Mouse (Mus musculus) heart, embryonic 16.5 days (tissue): ENCODE measurements around the gene Zkscan5. TPM values are rescaled to one million over a fixed set of nuclear protein-coding genes. Genes with fewer than 3 reads are reported as not detected.

Experiments used
- ATAC-seq: fragments of 200-750 bp; cut with Nextera tagmentation; replicated peaks from 2 replicates; pipeline ENCODE4 v1.8.0; 2017; ENCODE audit warnings: moderate number of reproducible peaks; ENCODE audit not compliant: insufficient read depth, low FRiP score; ENCODE audit errors: extremely low read depth
- H3K27ac ChIP-seq: fragments of 300-500 bp; sonication (generic); 2 replicates; pipeline ENCODE4 v1.5.1; 2014; ENCODE audit warnings: mild to moderate bottlenecking, low read length, control low read depth, moderate library complexity
- H3K27me3 ChIP-seq: fragments of 300-500 bp; sonication (generic); 2 replicates; pipeline ENCODE4 v1.6.1; 2014; ENCODE audit warnings: low read length, mixed read lengths; ENCODE audit not compliant: control insufficient read depth, insufficient read depth
- H3K36me3 ChIP-seq: fragments of 300-500 bp; sonication (generic); 2 replicates; pipeline ENCODE4 v1.6.1; 2014; ENCODE audit not compliant: control insufficient read depth, insufficient read depth
- H3K4me1 ChIP-seq: fragments of 300-500 bp; sonication (generic); 2 replicates; pipeline ENCODE4 v1.6.1; 2014; ENCODE audit warnings: low read length, mixed read lengths; ENCODE audit not compliant: control insufficient read depth, insufficient read depth
- H3K4me2 ChIP-seq: fragments of 300-500 bp; sonication (generic); 2 replicates; pipeline ENCODE4 v1.6.1; 2014; ENCODE audit warnings: low read depth, mild to moderate bottlenecking, control low read depth, low read length
- H3K4me3 ChIP-seq: fragments of 300-500 bp; sonication (generic); 2 replicates; pipeline ENCODE4 v1.5.1; 2014; ENCODE audit warnings: mild to moderate bottlenecking, control low read depth, low read length
- H3K9ac ChIP-seq: fragments of 300-500 bp; sonication (generic); 2 replicates; pipeline ENCODE4 v1.6.1; 2014; ENCODE audit warnings: low read length, control low read depth
- H3K9me3 ChIP-seq: fragments of 300-500 bp; sonication (generic); replicated peaks from 2 replicates; pipeline ENCODE4 v1.6.1; 2016; ENCODE audit warnings: low read length; ENCODE audit not compliant: control insufficient read depth
- WGBS: fragments of 180-500 bp; shearing (Covaris S2); extraction: QIAGEN DNeasy Blood & Tissue Kit; methylation state at CpG from one replicate; pipeline ENCODE4 v1.1.7; 2014; 5-methylcytosine and 5-hydroxymethylcytosine counted together
- polyA plus RNA-seq: library from polyadenylated mRNA; unstranded; fragments of >200 nt; fragmentation: Nextera tagmentation; extraction: Ambion mirVana; gene quantifications from 2 replicates; pipeline ENCODE4 v1.2.1, GENCODE M21; 2015

The Zkscan5 gene
- polyA plus RNA-seq: 9.8 and 9.9 TPM in 2 replicates

GRCm38 (mm10) chr5:145203936-145204691 is at the start of gene Zkscan5:
Zkscan5 (plus strand) TSS chr5:145204562.
- WGBS: under 1% methylated on average over 22 of the region's 22 CpGs
- peaks cover 4% of the 10 kb centered on the region; the same call in 1 of the 2 replicates for H3K36me3 ChIP-seq

GRCm38 (mm10) chr5:145161361-145161760 is 43.0 kb upstream of the Zkscan5 start:
- Histone ChIP-seq H3K4me2 (no peak overlapping the region), H3K9me3 (no peaks in the 10 kb centered on the region), H3K36me3 (peaks cover 27% of the 10 kb centered on the region), H3K27ac (no peak overlapping the region), H3K27me3 (no peaks in the 10 kb centered on the region), H3K4me1 (peaks cover 6% of the 10 kb centered on the region), H3K4me3 (no peak overlapping the region), H3K9ac (no peak overlapping the region)
- WGBS: 93% methylated on average over 14 of the region's 14 CpGs
- ATAC-seq: no peak

More at GRCm38 (mm10) chr5:145203936-145204691, at the start of gene Zkscan5:
- H3K4me1 ChIP-seq: peaks cover 22% of the 10 kb centered on the region
- peak within 1 kb of the TSS; percentile 96 for H3K27ac ChIP-seq
- peak within 1 kb of the TSS; percentile 87 for H3K4me3 ChIP-seq
- H3K9ac ChIP-seq: peak within 1 kb of the TSS; percentile 81
- peak within 1 kb of the TSS; percentile 73 for H3K4me2 ChIP-seq
- H3K27me3 ChIP-seq: no peaks in the 10 kb centered on the region
- ATAC-seq: peak; percentile 93
- no peaks in the 10 kb centered on the region for H3K9me3 ChIP-seq

GRCm38 (mm10) chr5:145164710-145165109 is 39.7 kb upstream of the Zkscan5 start:
- H3K27ac ChIP-seq: peak overlapping the region; percentile 24; the same call in 1 of the 2 replicates
- 46% methylated on average over 3 of the region's 3 CpGs for WGBS
- peak overlapping the region; percentile 11 for H3K4me2 ChIP-seq
- no peak overlapping the region for H3K4me3 ChIP-seq
- peaks cover 3% of the 10 kb centered on the region; the same call in 1 of the 2 replicates for H3K36me3 ChIP-seq
- H3K27me3 ChIP-seq: no peaks in the 10 kb centered on the region
- ATAC-seq: no peak
- no peaks in the 10 kb centered on the region for H3K9me3 ChIP-seq
- H3K4me1 ChIP-seq: peaks cover 18% of the 10 kb centered on the region
- no peak overlapping the region for H3K9ac ChIP-seq

GRCm38 (mm10) chr5:145165184-145165583 is 39.2 kb upstream of the Zkscan5 start:
- Histone ChIP-seq H3K4me1 (peaks cover 18% of the 10 kb centered on the region), H3K4me3 (no peak overlapping the region), H3K27me3 (no peaks in the 10 kb centered on the region), H3K4me2 (no peak overlapping the region; the same call in 1 of the 2 replicates), H3K9me3 (no peaks in the 10 kb centered on the region), H3K36me3 (peaks cover 3% of the 10 kb centered on the region; the same call in 1 of the 2 replicates), H3K27ac (peak overlapping the region; percentile 24; the same call in 1 of the 2 replicates), H3K9ac (no peak overlapping the region)
- ATAC-seq: no peak
- WGBS: 77% methylated on average over 15 of the region's 15 CpGs

- peak within 1 kb of the TSS; percentile 85 for H3K4me3 ChIP-seq
- peaks cover 18% of the 10 kb centered on the region for H3K4me1 ChIP-seq
- peak within 1 kb of the TSS; percentile 80 for H3K4me2 ChIP-seq
- peak; percentile 94 for ATAC-seq
- H3K9ac ChIP-seq: peak within 1 kb of the TSS; percentile 93
- no peaks in the 10 kb centered on the region for H3K27me3 ChIP-seq
- H3K36me3 ChIP-seq: peaks cover 6% of the 10 kb centered on the region
- WGBS: under 1% methylated on average over 51 of the region's 51 CpGs
- H3K27ac ChIP-seq: peak within 1 kb of the TSS; percentile 86
- no peaks in the 10 kb centered on the region for H3K9me3 ChIP-seq
These were observed 37.6 kb upstream of the Zkscan5 start, which contains the start of the genes Ptcd1 and Cpsf4 for GRCm38 (mm10) chr5:145166536-145167305. Ptcd1 (minus strand) TSS chr5:145167108. Cpsf4 (plus strand) TSS chr5:145167213.

- Histone ChIP-seq H3K27me3 (no peaks in the 10 kb centered on the region), H3K36me3 (peaks cover 10% of the 10 kb centered on the region), H3K9ac (peak overlapping the region; percentile 93), H3K27ac (peak overlapping the region; percentile 75), H3K4me1 (peaks cover 18% of the 10 kb centered on the region), H3K4me3 (peak overlapping the region; percentile 85), H3K9me3 (no peaks in the 10 kb centered on the region), H3K4me2 (peak overlapping the region; percentile 78)
- peak; percentile 38 for ATAC-seq
- WGBS: under 1% methylated on average over 28 of the region's 28 CpGs
These were observed 37.1 kb upstream of the Zkscan5 start for GRCm38 (mm10) chr5:145167306-145167661.

GRCm38 (mm10) chr5:145178461-145178980 is 25.8 kb upstream of the Zkscan5 start:
- no peaks in the 10 kb centered on the region for H3K27me3 ChIP-seq
- H3K4me1 ChIP-seq: no peaks in the 10 kb centered on the region
- ATAC-seq: no peak
- no peak overlapping the region for H3K27ac ChIP-seq
- WGBS: 83% methylated on average over 18 of the region's 18 CpGs
- no peaks in the 10 kb centered on the region for H3K9me3 ChIP-seq
- no peak overlapping the region for H3K4me3 ChIP-seq
- H3K36me3 ChIP-seq: peaks cover 58% of the 10 kb centered on the region
- no peak overlapping the region for H3K4me2 ChIP-seq
- no peak overlapping the region for H3K9ac ChIP-seq

GRCm38 (mm10) chr5:145185244-145185643 is 19.1 kb upstream of the Zkscan5 start:
- H3K4me3 ChIP-seq: no peak overlapping the region
- H3K27me3 ChIP-seq: no peaks in the 10 kb centered on the region
- no peaks in the 10 kb centered on the region for H3K9me3 ChIP-seq
- H3K9ac ChIP-seq: no peak overlapping the region
- ATAC-seq: no peak
- H3K4me2 ChIP-seq: no peak overlapping the region
- peaks cover 12% of the 10 kb centered on the region for H3K4me1 ChIP-seq
- H3K27ac ChIP-seq: no peak overlapping the region
- peaks cover 66% of the 10 kb centered on the region for H3K36me3 ChIP-seq
- WGBS: 76% methylated on average over 2 of the region's 2 CpGs
